Mouse (Mus musculus): Measurements from ENCODE around the gene Lfng. TPM values are rescaled to one million over a fixed set of nuclear protein-coding genes. Genes with fewer than 3 reads are reported as not detected.

Lfng gene
- polyA plus RNA-seq, 1 experiment from 2014 or later = 20.5 TPM

DNA sequence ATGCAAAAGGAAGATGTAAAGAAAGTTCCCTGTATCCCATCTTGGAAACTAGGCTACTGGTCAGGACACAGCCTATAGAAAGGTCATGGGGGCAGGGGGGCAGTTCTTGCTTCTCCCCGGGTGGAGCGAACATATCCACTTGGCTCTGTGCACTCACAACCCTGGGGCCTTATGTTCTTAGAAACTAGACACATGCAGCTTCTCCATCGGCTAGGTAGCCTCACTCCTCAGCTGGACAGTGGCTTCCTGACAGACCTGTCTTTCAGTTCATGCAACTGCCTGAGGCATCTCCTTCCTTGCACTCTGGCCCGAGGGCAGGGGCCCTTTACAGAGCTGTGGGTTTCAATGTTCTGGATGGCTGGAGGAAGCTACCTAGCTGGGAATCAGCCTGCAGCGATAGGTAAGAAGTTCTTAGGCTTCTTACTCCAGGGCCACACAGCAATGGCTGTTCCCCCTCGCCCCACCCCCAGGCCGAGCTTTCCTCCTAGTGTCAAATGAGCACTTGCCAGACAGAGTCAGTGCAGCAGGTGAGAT lies 42.8 kb downstream of the Lfng start:
- no peak for ATAC-seq (ENCODE audit: insufficient read depth)
- no peak for DNase-seq
- H3K36me3 ChIP-seq (ENCODE audit: insufficient read depth) = 0 out of 2 replicates have a peak, but pooled peaks cover 16% of the 10 kb centered on the region
- H3K27me3 ChIP-seq (ENCODE audit: insufficient read depth, low read length) = no peaks in the 10 kb centered on the region
- H3K9me3 ChIP-seq (ENCODE audit: low read depth, low read length) = no peaks in the 10 kb centered on the region
- no peak overlapping the region; the same call in 1 of the 2 replicates for H3K4me3 ChIP-seq (ENCODE audit: low read depth, low read length)
- H3K27ac ChIP-seq (ENCODE audit: low read depth) = peak overlapping the region; percentile 51; the same call in 1 of the 2 replicates
- WGBS = 59% methylated on average over 7 of the region's 7 CpGs
- H3K4me1 ChIP-seq (ENCODE audit: insufficient read depth) = peaks cover 27% of the 10 kb centered on the region
- H3K9ac ChIP-seq = no peak overlapping the region
- peak overlapping the region; percentile 75 for H3K4me2 ChIP-seq
- no peak for TF ChIP-seq CTCF (IDR thresholded peaks at IDR 0.05; ENCODE audit: low read depth)

- ATAC-seq (ENCODE audit: insufficient read depth) = no peak
Measured at GRCm38 (mm10) chr5:140651231-140651630, 44.1 kb downstream of the Lfng start.

DNA sequence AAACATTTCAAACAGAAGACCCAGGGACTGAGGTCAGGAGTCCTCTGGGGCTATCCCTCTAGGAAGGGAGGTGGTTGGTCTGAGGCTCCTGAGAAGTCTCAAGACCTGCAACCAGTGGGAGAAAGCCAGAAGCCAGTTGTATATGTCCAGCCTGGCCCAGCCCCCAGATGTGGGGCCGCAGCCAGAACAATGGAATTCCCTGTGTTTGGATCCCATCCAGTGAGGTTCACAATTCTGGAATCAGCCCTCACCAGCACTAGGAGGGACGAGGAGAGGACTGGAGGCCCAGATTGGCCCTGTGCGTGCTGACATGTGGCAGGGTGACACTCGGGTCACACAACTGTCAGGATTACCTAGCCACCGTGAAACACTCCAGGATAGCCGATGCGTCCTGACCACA lies 45.5 kb downstream of the Lfng start:
- no peak for TF ChIP-seq CTCF (IDR thresholded peaks at IDR 0.05; ENCODE audit: low read depth)
- DNase-seq = peak; percentile 80
- H3K4me1 ChIP-seq (ENCODE audit: insufficient read depth) = peaks cover 5% of the 10 kb centered on the region; the same call in 1 of the 2 replicates
- WGBS = 47% methylated on average over 7 of the region's 7 CpGs
- H3K9me3 ChIP-seq (ENCODE audit: low read depth, low read length) = no peaks in the 10 kb centered on the region
- no peaks in the 10 kb centered on the region for H3K36me3 ChIP-seq (ENCODE audit: insufficient read depth)
- H3K27ac ChIP-seq (ENCODE audit: low read depth) = peak overlapping the region; percentile 13; the same call in 1 of the 2 replicates
- no peak overlapping the region for H3K9ac ChIP-seq
- H3K4me2 ChIP-seq = no peak overlapping the region
- no peaks in the 10 kb centered on the region for H3K27me3 ChIP-seq (ENCODE audit: insufficient read depth, low read length)
- no peak overlapping the region for H3K4me3 ChIP-seq (ENCODE audit: low read depth, low read length)
- no peak for ATAC-seq (ENCODE audit: insufficient read depth)

More at GRCm38 (mm10) chr5:140651231-140651630, 44.1 kb downstream of the Lfng start:
- DNase-seq = no peak
- TF ChIP-seq CTCF (IDR thresholded peaks at IDR 0.05; ENCODE audit: low read depth) = no peak
- no peak overlapping the region for H3K9ac ChIP-seq
- 0 out of 2 replicates have a peak, but pooled peaks cover 5% of the 10 kb centered on the region for H3K36me3 ChIP-seq (ENCODE audit: insufficient read depth)
- H3K4me3 ChIP-seq (ENCODE audit: low read depth, low read length) = no peak overlapping the region
- H3K9me3 ChIP-seq (ENCODE audit: low read depth, low read length) = no peaks in the 10 kb centered on the region
- peaks cover 18% of the 10 kb centered on the region for H3K4me1 ChIP-seq (ENCODE audit: insufficient read depth)
- no peaks in the 10 kb centered on the region for H3K27me3 ChIP-seq (ENCODE audit: insufficient read depth, low read length)
- H3K4me2 ChIP-seq = no peak overlapping the region
- 80% methylated on average over 11 of the region's 11 CpGs for WGBS
- H3K27ac ChIP-seq (ENCODE audit: low read depth) = no peak overlapping the region

GRCm38 (mm10) chr5:140654096-140654845 lies 47.2 kb downstream of the Lfng start:
- Histone ChIP-seq H3K9ac (no peak overlapping the region), H3K36me3 (ENCODE audit: insufficient read depth) (no peaks in the 10 kb centered on the region), H3K27me3 (ENCODE audit: insufficient read depth, low read length) (no peaks in the 10 kb centered on the region), H3K9me3 (ENCODE audit: low read depth, low read length) (no peaks in the 10 kb centered on the region), H3K4me2 (no peak overlapping the region), H3K4me3 (ENCODE audit: low read depth, low read length) (no peak overlapping the region), H3K4me1 (ENCODE audit: insufficient read depth) (peaks cover 4% of the 10 kb centered on the region; the same call in 1 of the 2 replicates), H3K27ac (ENCODE audit: low read depth) (no peak overlapping the region)
- WGBS = 79% methylated on average over 15 of the region's 15 CpGs
- no peak for TF ChIP-seq CTCF (IDR thresholded peaks at IDR 0.05; ENCODE audit: low read depth)
- ATAC-seq (ENCODE audit: insufficient read depth) = no peak
- no peak for DNase-seq

DNA sequence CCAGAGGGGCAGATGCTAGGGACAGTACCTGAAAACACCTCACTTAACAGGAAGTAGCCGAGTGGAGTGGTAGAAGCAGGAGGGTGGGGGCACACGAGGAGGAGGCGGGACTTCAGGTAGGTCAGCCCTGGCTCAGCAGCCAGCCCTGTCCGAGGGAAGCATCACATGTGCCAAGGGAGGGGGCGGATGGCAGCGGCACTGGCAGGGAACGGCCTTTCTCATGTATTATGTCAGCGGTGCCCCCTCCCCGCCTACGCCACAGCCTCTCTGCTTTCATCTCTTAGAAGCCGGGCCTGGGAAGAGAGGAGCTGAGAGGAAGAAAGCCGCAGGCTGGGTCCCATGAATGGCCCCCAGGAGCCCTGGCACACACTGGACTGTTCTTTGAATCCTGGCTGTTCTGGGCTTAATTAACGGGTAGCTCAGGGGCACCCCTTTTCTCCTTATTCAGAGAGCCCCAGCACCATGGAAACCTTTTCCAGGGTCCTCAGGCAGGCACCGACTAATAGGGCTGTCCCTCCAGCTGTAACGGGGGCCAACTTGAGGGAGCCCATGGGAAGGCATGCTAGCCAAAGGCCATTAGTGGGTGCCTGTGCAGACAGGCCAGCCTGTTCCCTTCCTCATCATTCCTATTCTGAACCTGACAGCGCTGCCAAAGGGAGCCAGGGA lies 52.6 kb downstream of the Lfng start:
- Histone ChIP-seq H3K27ac (ENCODE audit: low read depth) (no peak overlapping the region), H3K36me3 (ENCODE audit: insufficient read depth) (no peaks in the 10 kb centered on the region), H3K9me3 (ENCODE audit: low read depth, low read length) (no peaks in the 10 kb centered on the region), H3K4me3 (ENCODE audit: low read depth, low read length) (no peak overlapping the region), H3K4me1 (ENCODE audit: insufficient read depth) (no peaks in the 10 kb centered on the region), H3K4me2 (no peak overlapping the region), H3K27me3 (ENCODE audit: insufficient read depth, low read length) (no peaks in the 10 kb centered on the region), H3K9ac (no peak overlapping the region)
- DNase-seq = no peak
- TF ChIP-seq CTCF (IDR thresholded peaks at IDR 0.05; ENCODE audit: low read depth) = no peak
- ATAC-seq (ENCODE audit: insufficient read depth) = no peak
- WGBS = 42% methylated on average over 16 of the region's 16 CpGs

GRCm38 (mm10) chr5:140660398-140660797 lies 53.3 kb downstream of the Lfng start:
- TF ChIP-seq CTCF (IDR thresholded peaks at IDR 0.05; ENCODE audit: low read depth) = no peak
- no peak overlapping the region for H3K4me2 ChIP-seq
- no peak overlapping the region for H3K4me3 ChIP-seq (ENCODE audit: low read depth, low read length)
- no peak for ATAC-seq (ENCODE audit: insufficient read depth)
- H3K27me3 ChIP-seq (ENCODE audit: insufficient read depth, low read length) = no peaks in the 10 kb centered on the region
- no peak overlapping the region for H3K27ac ChIP-seq (ENCODE audit: low read depth)
- H3K9ac ChIP-seq = no peak overlapping the region
- 52% methylated on average over 1 of the region's 1 CpGs for WGBS
- no peaks in the 10 kb centered on the region for H3K9me3 ChIP-seq (ENCODE audit: low read depth, low read length)
- no peaks in the 10 kb centered on the region for H3K36me3 ChIP-seq (ENCODE audit: insufficient read depth)
- H3K4me1 ChIP-seq (ENCODE audit: insufficient read depth) = no peaks in the 10 kb centered on the region
- no peak for DNase-seq

DNA sequence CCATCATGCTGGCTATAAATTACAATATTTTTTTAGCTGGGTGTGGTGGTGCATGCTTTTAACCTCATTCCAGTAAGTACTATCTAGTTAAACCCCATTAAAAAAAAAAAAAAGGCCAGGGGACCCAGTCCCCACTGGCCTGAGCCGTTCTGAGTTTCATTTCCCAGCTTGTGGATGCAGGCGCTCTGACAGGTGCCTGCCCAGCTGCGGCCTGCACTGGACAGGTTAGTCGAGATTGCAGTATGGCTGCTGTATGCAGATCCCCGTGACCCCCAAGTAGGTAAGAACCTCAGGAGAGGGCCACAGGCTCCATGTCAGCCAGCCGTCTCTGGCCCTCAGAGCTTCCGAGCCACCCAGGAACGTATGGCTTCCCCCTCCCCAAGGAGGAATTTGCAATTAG lies 54.3 kb downstream of the Lfng start:
- no peak for DNase-seq
- ATAC-seq (ENCODE audit: insufficient read depth) = no peak
- Histone ChIP-seq H3K27me3 (ENCODE audit: insufficient read depth, low read length) (no peaks in the 10 kb centered on the region), H3K4me3 (ENCODE audit: low read depth, low read length) (no peak overlapping the region), H3K4me2 (no peak overlapping the region), H3K9ac (no peak overlapping the region), H3K36me3 (ENCODE audit: insufficient read depth) (no peaks in the 10 kb centered on the region), H3K9me3 (ENCODE audit: low read depth, low read length) (no peaks in the 10 kb centered on the region), H3K27ac (ENCODE audit: low read depth) (no peak overlapping the region), H3K4me1 (ENCODE audit: insufficient read depth) (no peaks in the 10 kb centered on the region)
- TF ChIP-seq CTCF (IDR thresholded peaks at IDR 0.05; ENCODE audit: low read depth) = no peak
- 64% methylated on average over 8 of the region's 8 CpGs for WGBS

Measured in lung, embryonic 14.5 days (tissue).